Comparison of ENCODE assay signal across 8 mouse cellular contexts in genomic region chr10:61694870-61695670, GRCm38 (mm10). TPM values are rescaled to one million over a fixed set of nuclear protein-coding genes. Genes with fewer than 3 reads are reported as not detected.
DNase-seq lines count a peak whose midpoint lies in the region; ATAC-seq lines count a peak whose summit lies in the region.

Tysnd1 (plus strand) TSS chr10:61695514.

- peak within 1 kb of the TSS; percentile 75 for H3K27ac ChIP-seq in hindbrain, embryonic 14.5 days

- peak within 1 kb of the TSS; percentile 98 for H3K4me3 ChIP-seq in hindbrain, embryonic 14.5 days (replicated peaks; ENCODE audit: low read length)

- H3K36me3 ChIP-seq in hindbrain, embryonic 14.5 days (replicated peaks; ENCODE audit: control insufficient read depth, insufficient read depth), result peaks cover 42% of the 10 kb centered on the region

- 1% methylated on average over 42 of the region's 42 CpGs for WGBS in hindbrain, embryonic 14.5 days

- H3K27me3 ChIP-seq in hindbrain, embryonic 14.5 days (ENCODE audit: control insufficient read depth, insufficient read depth, low read length), result no peaks in the 10 kb centered on the region

- H3K4me2 ChIP-seq in hindbrain, embryonic 14.5 days (replicated peaks), result peak within 1 kb of the TSS; percentile 100

- peaks cover 17% of the 10 kb centered on the region for H3K4me1 ChIP-seq in hindbrain, embryonic 14.5 days (replicated peaks; ENCODE audit: control insufficient read depth, insufficient read depth, low read length)

- H3K9ac ChIP-seq in hindbrain, embryonic 14.5 days, result peak within 1 kb of the TSS; percentile 79

- H3K9me3 ChIP-seq in hindbrain, embryonic 14.5 days (ENCODE audit: control insufficient read depth, low read length), result no peaks in the 10 kb centered on the region

- DNase-seq in R1 (ENCODE audit: low read depth, low spot score), result peak; percentile 100
- peak; percentile 98 to 99 for DNase-seq in cerebellum, postnatal 25 days
- DNase-seq in frontal cortex, postnatal 25 days (ENCODE audit: low spot score in 2 of 2), result peak; percentile 91 to 97
- peak; percentile 97 for DNase-seq in hindbrain, embryonic 14.5 days (ENCODE audit: low spot score)
- peak; percentile 94 to 95 for DNase-seq in layer of hippocampus, postnatal 36 days
- DNase-seq in lung, postnatal 36 days, result peak; percentile 99
- DNase-seq in retina, postnatal 1 day, result peak; percentile 99
- peak; percentile 91 to 93 for DNase-seq in urinary bladder, adult 18-20 months (ENCODE audit: low spot score in 2 of 2)

- peak; percentile 97 for ATAC-seq in hindbrain, embryonic 14.5 days (ENCODE audit: low FRiP score)

RNA-seq across cellular contexts. Expression of gene Tysnd1, which starts in this region (rescaled TPM):
- polyA plus RNA-seq in hindbrain, embryonic 14.5 days (2014; fragmentation: Nextera tagmentation; extraction: Ambion mirVana), result 32.0 and 32.1 TPM in 2 replicates
- 10 to 100 TPM; 23.5 to 28.5 TPM for total RNA-seq in layer of hippocampus, postnatal 36 days (2021)

Comparison
In these comparisons a context has a peak if more than half of its experiments do, and no peak if none do; other contexts are left out.
1. Peak in every context shown above with its lines: DNase-seq, ATAC-seq, H3K4me3 ChIP-seq and H3K27ac ChIP-seq.